Mouse (Mus musculus) subcutaneous adipose tissue, adult 2 months (tissue): ENCODE measurements around the gene Unc93b1. TPM values are rescaled to one million over a fixed set of nuclear protein-coding genes. Genes with fewer than 3 reads are reported as not detected.

Experiments
- polyA plus RNA-seq: library from polyadenylated mRNA; depleted of rRNA; stranded (reverse); fragments of >200 nt; gene quantifications from 2 replicates; pipeline ENCODE4 v1.2.3, GENCODE M21; 2012; ENCODE audit warnings: low replicate concordance; rRNA removed

Gene Unc93b1
- polyA plus RNA-seq: 165 and 222 TPM in 2 replicates

DNA sequence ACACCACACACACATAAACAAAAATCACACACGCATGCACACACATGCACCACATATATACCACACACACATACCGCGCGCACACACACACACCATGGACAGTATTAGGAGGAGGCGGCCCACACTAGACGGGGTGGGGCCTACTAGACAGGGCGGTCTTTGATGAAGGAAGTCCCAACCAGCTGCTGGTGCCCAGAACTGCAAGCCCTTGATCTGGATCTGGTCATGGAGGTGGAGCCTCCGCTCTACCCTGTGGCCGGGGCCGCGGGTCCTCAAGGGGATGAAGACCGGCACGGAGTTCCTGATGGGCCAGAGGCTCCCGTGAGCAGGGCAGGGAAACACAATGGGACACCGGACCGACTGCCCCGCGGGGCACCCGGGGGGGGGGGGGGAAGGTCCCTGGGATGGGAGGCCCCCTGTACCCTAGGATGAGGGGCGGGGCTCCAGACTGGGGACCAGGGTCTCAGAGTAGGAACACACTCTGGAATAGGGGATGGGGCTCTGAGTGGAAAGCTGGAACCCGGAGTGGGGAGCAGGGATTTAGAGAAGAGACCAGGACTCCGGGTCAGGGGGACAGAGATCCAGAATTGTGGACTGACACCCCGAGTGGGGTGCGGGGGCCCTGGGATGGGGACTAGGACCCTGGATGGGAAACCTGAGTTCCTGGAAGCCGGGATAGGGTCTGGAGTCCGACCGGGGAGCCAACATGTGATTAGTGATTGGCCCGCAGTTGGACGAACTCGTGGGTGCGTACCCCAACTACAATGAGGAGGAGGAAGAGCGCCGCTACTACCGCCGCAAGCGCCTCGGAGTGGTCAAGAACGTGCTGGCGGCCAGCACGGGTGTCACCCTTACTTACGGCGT, at the start of gene Unc93b1:
TSS of gene Unc93b1 (plus strand) at position 155 of the 864 bp plus-strand sequence.

DNA sequence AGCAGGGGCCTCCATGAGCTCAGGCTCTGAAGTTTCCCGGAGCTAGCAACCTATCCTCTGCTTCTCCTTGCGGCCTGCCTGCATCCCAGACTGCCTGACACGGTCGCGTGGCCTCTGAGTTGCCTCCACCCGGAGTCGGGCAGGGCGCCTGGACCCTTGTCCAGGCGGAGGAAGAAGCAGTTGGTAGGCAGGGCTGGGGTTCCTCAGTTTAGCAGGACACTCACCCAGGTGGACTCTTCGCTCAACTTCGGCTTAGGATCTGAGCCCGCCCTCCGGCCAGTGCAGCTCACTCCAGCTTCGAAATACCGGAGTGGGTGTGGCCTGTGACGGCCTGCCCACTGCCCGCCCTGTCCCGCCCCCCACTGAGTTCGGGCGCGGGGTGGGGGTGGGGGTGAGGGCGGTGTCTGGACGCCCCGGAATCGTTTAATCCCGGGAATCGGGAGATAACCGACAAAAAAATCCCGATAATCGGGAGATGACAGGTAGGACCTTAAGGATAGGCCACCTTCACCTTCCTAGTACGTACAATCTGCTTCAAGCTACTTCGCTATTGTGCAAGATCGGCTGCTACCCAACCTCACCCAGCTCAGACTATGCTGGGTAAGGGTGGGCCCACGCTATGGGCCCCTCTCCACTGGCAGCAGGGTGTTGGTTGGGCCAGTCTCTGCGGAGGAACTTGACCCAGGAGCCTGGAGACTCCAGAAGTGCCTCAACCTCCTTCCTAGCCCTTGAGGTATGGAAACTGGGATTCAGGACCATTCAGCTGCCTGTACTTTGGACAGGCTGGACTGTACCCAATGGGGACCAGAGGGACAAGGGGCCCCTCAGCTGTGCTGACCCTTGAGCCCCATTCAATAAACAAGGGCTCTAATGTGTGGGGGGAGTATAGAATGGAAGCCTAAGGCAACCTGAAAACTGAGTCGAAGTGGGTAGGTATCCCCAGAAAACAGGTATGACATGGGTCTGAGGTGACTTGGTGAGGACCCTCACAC, 27.9 kb upstream of the Unc93b1 start, which contains the start of gene Tcirg1:
TSS of gene Tcirg1 (minus strand) at position 339 of the 992 bp plus-strand sequence.

DNA sequence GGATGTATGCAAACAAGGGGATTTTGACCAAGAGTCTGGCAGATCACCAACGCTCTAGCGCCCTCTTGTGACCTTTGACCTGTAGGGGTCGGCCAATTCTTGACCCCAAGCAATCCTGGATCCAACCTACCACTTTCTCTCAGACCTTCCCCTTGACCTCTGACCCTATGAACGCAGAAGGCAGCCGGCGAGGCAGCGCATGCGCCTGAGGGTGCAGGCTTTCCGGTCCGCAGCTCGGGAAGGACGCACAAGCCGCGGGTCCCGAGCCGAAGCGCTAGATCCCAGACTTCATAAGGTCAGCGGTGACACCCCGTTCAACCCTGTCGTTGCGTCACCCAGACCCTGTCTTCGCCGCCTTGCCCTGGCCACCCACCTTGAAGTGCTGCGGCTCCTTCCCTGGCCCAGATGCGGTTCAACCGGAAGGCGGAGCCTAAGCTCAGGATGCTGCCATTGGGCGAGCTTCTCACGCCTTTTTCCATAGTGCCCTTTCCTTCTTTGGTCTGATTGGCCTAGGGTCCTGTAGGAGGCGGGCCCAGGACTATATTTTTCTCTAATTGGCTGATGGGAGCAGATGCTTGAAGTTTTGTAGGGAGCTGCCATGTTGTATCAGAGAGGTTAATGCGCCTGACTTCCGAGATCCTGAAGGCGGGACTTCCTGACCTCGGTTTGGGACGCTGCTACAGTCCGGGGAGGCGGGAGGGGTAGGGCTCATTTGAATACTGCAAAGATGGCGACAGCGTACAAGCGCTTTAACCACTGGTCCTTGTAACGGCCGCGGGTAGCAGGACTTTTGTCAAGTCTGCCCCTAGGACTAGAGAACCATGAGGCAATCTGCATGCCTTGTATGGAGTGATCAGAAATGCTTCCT, 22.4 kb upstream of the Unc93b1 start, which contains the start of gene Ndufs8:
TSS of gene Ndufs8 (minus strand) at position 438 of the 868 bp plus-strand sequence.

DNA sequence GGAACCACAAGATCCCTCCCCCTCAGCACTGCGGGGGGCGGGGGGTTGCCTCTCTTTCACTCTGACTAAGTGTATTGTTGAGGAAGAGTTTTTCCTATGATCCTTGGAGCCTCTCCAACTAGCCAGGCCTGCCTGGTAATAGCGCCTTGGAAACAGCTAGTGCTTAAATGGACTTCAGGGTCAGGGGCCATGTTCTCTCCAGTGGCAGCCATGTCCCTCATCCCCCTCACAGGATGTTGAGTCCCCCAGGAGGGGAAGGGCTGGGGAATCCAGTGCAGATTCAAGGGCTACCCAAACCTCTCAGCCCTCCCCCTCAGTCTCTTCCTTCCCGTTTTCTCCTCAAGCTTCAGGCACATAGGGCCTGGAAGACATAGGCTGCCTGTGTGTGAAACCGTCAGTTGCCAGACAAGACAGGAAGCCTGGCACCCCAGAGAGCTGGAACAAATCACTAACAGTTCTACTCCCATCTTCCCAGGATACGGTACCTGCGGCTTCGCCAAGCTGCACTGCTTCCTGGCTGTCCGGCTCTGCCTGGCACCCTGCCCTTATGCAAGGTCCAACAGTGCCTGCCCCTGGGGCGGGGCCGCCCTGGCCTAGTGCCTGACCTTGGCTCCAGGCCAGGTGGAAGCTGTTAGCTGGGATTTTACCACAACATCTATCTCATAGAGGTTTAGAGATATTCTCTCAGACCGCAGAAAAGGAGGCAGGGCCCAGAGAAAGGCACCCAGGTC, 5.6 kb upstream of the Unc93b1 start, which contains the start of gene Aldh3b1:
TSS of gene Aldh3b1 (minus strand) at position 598 of the 731 bp plus-strand sequence.

DNA sequence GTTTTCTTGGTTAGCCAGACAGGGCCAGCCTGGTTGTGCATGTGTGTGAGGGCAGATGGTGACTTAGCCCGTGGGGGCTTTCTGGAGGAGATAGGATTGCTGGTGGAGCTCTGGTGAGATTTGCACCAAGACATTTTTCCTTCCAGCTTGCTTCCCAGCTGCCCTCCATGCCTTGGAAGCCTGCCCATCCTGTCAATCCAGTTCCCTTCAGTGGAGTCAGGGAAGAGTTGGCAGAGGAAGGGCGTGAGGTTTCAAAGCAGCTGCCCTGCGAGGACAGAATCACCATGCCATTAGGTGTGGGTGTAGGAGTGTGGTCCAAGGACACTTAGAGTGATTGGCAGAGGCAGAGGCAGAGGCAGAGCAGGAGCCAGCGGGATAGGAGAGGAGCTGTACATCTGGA, 23.5 kb downstream of the Unc93b1 start, which contains the start of gene Aldh3b3:
TSS of gene Aldh3b3 (plus strand) at position 176 of the 400 bp plus-strand sequence.

DNA sequence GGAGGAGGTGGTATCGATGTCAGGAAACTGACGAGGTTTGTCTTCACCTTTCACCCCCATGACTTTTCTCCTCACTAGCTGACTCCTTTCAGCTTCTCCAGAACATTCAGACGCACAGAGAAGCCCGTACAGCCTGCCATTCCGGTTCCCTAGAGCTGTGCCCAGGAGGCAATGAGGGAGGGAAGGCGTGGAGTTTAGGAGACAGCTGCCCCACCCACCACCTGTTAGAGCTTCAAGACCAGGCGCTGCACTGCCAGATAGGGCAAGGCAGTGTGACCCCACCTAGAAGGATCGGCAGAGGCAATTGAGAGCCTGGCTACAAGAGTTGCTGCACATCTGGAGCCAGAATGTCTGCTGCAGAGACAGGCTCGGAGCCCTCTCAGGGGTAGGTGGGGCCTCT, 37.2 kb downstream of the Unc93b1 start, which contains the start of gene Aldh3b2:
TSS of gene Aldh3b2 (plus strand) at position 100 of the 400 bp plus-strand sequence.

DNA sequence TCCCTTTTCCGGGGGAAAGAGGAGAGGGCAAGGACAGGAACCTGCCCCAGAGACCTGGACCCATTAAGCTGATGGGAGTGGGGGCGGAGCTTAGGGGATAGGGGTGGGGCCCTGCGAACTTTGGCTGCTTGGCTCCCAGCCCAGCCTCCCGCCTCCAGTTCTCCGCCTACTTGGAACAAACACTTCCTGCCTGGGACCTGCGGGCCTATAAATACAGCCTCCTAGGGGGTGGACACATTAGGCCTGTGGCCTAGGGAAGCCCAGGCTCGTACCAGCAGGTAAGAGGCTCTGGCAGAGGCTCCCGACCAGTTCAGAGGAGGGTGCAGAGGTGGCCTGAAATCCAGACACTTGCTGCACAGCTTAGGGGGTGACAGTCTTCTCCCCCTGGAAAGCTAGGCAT, 51.3 kb downstream of the Unc93b1 start, which contains the start of gene Acy3:
TSS of gene Acy3 (plus strand) at position 237 of the 400 bp plus-strand sequence.

DNA sequence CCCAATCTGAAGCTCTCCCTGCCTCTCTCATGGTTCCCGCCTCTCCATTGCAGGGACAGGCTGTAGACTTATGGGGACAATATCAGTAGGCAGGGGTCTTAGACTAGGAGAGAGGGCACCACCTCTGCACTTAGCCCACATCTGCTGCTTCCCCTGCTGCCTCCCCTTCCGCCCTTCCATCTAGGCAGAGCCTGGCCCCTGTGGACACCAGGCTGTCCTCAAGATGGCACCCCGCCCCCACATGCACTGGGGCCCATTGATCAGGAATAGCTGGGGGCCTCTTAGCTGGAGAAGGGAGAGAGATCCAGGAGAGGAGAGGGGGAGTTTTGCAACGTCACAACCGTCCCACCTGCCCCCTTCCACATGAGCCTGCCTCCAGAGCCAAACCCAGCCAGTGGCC, 57.4 kb downstream of the Unc93b1 start, which contains the start of gene Tbx10:
TSS of gene Tbx10 (plus strand) at position 337 of the 400 bp plus-strand sequence.

Other genes with a start within 250 kb of the Unc93b1 start
- 36.8 and 59.1 TPM in 2 replicates for gene Lrp5, start 248.6 kb upstream of the Unc93b1 start, polyA plus RNA-seq
- gene 1810055G02Rik, start 226.9 kb upstream of the Unc93b1 start, polyA plus RNA-seq: 49.9 and 71.9 TPM in 2 replicates
- 16.4 and 22.3 TPM in 2 replicates for gene Kmt5b, start 167.8 kb upstream of the Unc93b1 start, polyA plus RNA-seq
- 12.1 and 35.7 TPM in 2 replicates for gene Chka, start 83.4 kb upstream of the Unc93b1 start, polyA plus RNA-seq
- gene Tcirg1, start 28.1 kb upstream of the Unc93b1 start, polyA plus RNA-seq: 152 and 212 TPM in 2 replicates
- gene Ndufs8, start 22.4 kb upstream of the Unc93b1 start, polyA plus RNA-seq: 277 and 311 TPM in 2 replicates
- 11.6 and 18.9 TPM in 2 replicates for gene Aldh3b1, start 5.4 kb upstream of the Unc93b1 start, polyA plus RNA-seq
- 0.50 and 1.5 TPM in 2 replicates for gene Aldh3b3, start 23.5 kb downstream of the Unc93b1 start, polyA plus RNA-seq
- 23.0 and 56.2 TPM in 2 replicates for gene Aldh3b2, start 37.1 kb downstream of the Unc93b1 start, polyA plus RNA-seq
- gene Acy3, start 51.4 kb downstream of the Unc93b1 start, polyA plus RNA-seq: 37.6 and 75.0 TPM in 2 replicates
- not detected in 2 replicates for gene Tbx10, start 57.6 kb downstream of the Unc93b1 start, polyA plus RNA-seq
- gene Nudt8, start 65.4 kb downstream of the Unc93b1 start, polyA plus RNA-seq: 8.2 and 27.4 TPM in 2 replicates
- gene Gm49405, start 65.4 kb downstream of the Unc93b1 start, polyA plus RNA-seq: 0.85 and 3.3 TPM in 2 replicates
- gene Doc2g, start 68.1 kb downstream of the Unc93b1 start, polyA plus RNA-seq: 3.1 and 10.1 TPM in 2 replicates
- gene Ndufv1, start 77.6 kb downstream of the Unc93b1 start, polyA plus RNA-seq: 208 and 265 TPM in 2 replicates
- 601 and 616 TPM in 2 replicates for gene Gstp1, start 102.8 kb downstream of the Unc93b1 start, polyA plus RNA-seq
- gene Gstp2, start 110.8 kb downstream of the Unc93b1 start, polyA plus RNA-seq: 48.1 and 59.0 TPM in 2 replicates
- 2.2 and 2.5 TPM in 2 replicates for gene Gstp3, start 124.4 kb downstream of the Unc93b1 start, polyA plus RNA-seq
- not detected in 2 replicates for gene Cabp2, start 146.4 kb downstream of the Unc93b1 start, polyA plus RNA-seq
- gene Cdk2ap2, start 162.0 kb downstream of the Unc93b1 start, polyA plus RNA-seq: 139 and 211 TPM in 2 replicates
- 115 and 122 TPM in 2 replicates for gene Pitpnm1, start 164.8 kb downstream of the Unc93b1 start, polyA plus RNA-seq
- gene Aip, start 190.7 kb downstream of the Unc93b1 start, polyA plus RNA-seq: 127 and 158 TPM in 2 replicates
- 0.26 and 0.43 TPM in 2 replicates for gene Gpr152, start 204.6 kb downstream of the Unc93b1 start, polyA plus RNA-seq
- gene Cabp4, start 208.8 kb downstream of the Unc93b1 start, polyA plus RNA-seq: 0.59 and 0.64 TPM in 2 replicates
- gene Coro1b, start 213.4 kb downstream of the Unc93b1 start, polyA plus RNA-seq: 355 and 367 TPM in 2 replicates
- 5.9 and 12.6 TPM in 2 replicates for gene Ptprcap, start 218.4 kb downstream of the Unc93b1 start, polyA plus RNA-seq
- gene Rps6kb2, start 228.2 kb downstream of the Unc93b1 start, polyA plus RNA-seq: 48.6 and 51.8 TPM in 2 replicates
- gene Carns1, start 240.3 kb downstream of the Unc93b1 start, polyA plus RNA-seq: 12.9 and 15.8 TPM in 2 replicates